Mouse (Mus musculus) cortical plate, adult 2 months (tissue): ENCODE results near the gene Tekt2. TPM values are rescaled to one million over a fixed set of nuclear protein-coding genes. Genes with fewer than 3 reads are reported as not detected.

Experiments
- H3K27ac ChIP-seq: fragments of 200-500 bp; 2 replicates; pipeline ENCODE4 v1.5.1; 2012; ENCODE audit warnings: low read length, control low read depth, inconsistent platforms; ENCODE audit not compliant: insufficient read depth
- H3K4me1 ChIP-seq: fragments of 200-500 bp; 2 replicates; pipeline ENCODE4 v1.6.1; 2011; ENCODE audit warnings: low read length; ENCODE audit not compliant: control insufficient read depth, insufficient read depth
- H3K4me3 ChIP-seq: fragments of 200-500 bp; 2 replicates; pipeline ENCODE4 v1.5.1; 2011; ENCODE audit warnings: mild to moderate bottlenecking, low read length, control low read depth; ENCODE audit not compliant: insufficient read depth
- CTCF ChIP-seq: fragments of 200-500 bp; IDR thresholded peaks from 2 replicates; pipeline ENCODE4 v1.5.1; 2011; ENCODE audit warnings: mild to moderate bottlenecking, control low read depth, low read length; ENCODE audit not compliant: insufficient read depth; ENCODE audit errors: extremely low read depth
- POLR2A ChIP-seq: fragments of 200-500 bp; IDR thresholded peaks from 2 replicates; pipeline ENCODE4 v1.6.1; 2011; ENCODE audit warnings: mild to moderate bottlenecking, low read length, control low read depth; ENCODE audit not compliant: insufficient read depth; ENCODE audit errors: extremely low read depth
- polyA plus RNA-seq: library from polyadenylated mRNA; depleted of rRNA; stranded (reverse); fragments of >200 nt; gene quantifications from 2 replicates; pipeline ENCODE4 v1.2.3, GENCODE M21; 2012

Tekt2 gene
- polyA plus RNA-seq, 1 experiment = 5.7 TPM

DNA sequence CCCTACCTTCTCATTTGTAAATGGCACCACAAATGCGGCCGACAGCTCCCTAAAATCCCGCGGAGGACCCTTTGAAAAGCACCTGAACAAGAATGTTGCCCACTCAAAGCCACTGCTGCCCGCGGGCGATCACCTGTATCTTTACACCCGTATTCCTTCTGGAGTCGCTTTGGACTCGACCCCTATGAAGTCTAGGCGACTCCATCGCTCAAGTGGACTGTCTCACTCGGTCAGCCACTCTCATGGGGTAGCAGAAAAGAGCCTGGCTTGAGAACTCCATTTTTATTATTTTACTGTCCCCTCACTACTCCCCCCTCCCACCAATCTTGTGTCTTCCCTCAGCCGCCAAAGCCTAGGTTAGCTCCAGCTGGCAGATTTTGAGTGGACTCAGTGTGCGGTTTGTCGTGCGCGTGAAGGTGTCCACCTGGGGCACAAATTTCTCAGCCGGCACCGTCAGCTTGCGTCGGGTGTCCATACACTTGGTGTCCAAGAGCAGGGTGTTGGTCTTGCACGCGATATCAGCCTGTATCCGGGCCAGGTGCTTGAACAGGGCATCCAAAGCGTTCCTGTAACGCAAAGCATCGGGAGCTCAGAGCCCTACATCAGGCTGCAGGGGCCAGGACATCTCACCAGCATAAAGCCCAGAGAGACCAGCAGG is 3.5 kb downstream of the Tekt2 start:
- TF ChIP-seq CTCF (no peak), POLR2A (no peak)
- Histone ChIP-seq H3K4me1 (no peaks in the 10 kb centered on the region; the same call in 1 of the 2 replicates), H3K4me3 (peak overlapping the region; percentile 48; the same call in 1 of the 2 replicates), H3K27ac (no peak overlapping the region)

DNA sequence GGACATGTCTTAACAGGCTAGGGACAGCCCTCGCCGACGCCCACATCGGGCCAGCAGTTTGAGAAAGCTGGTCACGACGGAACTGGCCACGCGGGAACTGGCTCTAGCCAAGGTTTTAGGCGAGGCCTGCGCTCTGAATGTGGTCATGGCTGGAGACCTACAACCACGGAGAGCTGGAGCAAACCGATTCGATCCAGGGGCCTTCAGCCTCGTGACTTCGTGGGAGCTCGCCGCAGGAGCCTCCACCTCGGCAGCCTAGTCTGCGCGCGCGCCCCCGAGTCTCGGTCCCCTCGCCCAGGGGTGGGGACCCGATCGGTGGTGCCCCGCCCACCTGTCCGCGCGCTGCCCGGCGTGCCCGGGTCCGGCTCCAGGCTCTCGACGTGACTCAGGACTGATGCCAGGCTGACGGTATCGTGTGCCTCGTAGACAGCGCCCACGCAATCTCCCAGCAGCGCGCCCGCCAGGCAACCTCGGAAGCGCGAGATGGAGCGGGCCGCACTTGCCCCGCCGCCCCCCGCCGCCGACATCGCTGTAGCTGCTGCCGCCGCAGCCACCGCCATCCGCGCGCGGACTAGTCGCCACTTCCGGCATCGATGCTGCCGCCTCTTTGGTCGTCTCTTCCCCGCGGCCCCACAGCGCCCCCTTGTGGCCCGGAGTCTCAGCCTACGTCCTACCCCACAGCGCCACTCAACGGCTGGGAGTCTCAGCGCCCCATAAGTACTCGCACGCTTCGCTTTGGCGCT is 4.2 kb downstream of the Tekt2 start, which contains the start of gene Adprhl2:
Gene Adprhl2, minus strand, starts transcription at position 593 of the 743 bp plus-strand sequence.
- Histone ChIP-seq H3K27ac (no peak within 1 kb of the TSS), H3K4me1 (no peaks in the 10 kb centered on the region; the same call in 1 of the 2 replicates), H3K4me3 (peak within 1 kb of the TSS; percentile 48)
- TF ChIP-seq POLR2A (peak; percentile 63), CTCF (peak; percentile 99)

DNA sequence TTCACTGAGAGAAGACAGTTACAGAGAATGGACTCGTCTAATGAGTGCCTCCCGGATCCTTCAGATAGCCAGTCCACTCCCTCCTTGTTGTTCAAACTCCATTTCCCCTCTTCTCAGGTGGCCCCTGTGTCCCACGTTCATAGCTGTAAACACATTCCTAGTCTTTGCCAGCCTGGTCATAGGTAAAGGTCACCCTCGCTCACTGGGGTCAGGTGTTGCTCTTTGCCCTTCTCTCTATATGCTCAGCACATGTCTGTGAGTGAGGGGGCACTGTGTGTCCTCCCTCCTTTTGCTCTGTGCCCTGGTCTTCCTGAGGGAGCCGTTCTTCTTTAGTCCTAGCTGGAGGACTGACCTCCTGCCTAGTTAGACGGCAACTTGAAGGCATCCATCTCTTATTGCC is 5.7 kb downstream of the Tekt2 start:
- no peak overlapping the region for H3K4me3 ChIP-seq
- H3K27ac ChIP-seq = no peak overlapping the region
- H3K4me1 ChIP-seq = no peaks in the 10 kb centered on the region; the same call in 1 of the 2 replicates
- TF ChIP-seq CTCF = no peak
- TF ChIP-seq POLR2A = no peak

DNA sequence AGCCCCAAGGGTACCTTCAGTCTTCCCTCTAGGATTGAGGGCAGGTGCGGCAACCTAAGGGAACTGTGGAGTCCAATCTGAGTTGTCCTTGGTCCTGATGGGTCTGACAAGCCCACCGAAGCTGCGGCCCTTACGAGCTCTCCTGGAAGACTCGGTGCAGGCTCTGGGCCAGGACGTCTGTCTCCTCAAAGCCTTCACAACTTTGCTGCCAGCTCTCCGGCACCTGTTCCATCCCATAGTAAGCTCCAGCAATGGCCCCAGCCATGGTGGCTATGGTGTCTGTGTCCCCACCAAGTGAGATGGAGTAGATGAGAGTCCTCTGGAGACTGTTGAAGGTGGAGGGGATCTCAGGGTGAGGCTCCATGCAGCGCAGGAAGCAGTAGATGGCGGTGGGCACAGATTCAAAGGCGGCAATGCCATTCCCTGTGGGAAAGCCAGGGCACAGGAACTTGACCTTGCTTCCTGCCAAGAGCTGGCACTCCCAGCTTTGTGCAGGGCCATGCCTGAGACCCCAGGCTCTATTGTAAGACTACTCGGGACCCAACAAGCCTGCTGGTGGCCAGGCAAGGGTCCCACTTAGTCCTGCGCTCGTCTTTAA is 8.9 kb downstream of the Tekt2 start:
- no peaks in the 10 kb centered on the region; the same call in 1 of the 2 replicates for H3K4me1 ChIP-seq
- no peak for TF ChIP-seq POLR2A
- H3K27ac ChIP-seq = no peak overlapping the region

DNA sequence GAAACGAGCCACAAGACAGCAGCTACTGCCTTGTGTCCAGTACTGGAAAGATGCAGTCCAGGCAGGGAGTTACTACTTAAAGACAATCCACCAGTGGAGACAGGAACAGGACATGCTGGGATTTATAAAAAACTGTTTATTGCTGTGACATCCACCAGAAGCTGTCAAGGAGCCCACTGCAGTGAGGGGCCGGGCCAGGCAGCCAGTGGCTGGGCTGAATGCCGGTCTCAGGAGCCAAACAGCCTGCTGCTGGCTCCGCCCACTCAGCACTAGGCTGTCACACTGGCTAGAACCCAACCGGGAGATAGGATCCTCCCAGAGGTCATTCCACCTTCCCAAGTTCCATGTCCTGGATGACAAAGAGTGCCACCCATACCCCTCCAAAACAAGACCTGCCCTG is 9.6 kb downstream of the Tekt2 start:
- TF ChIP-seq CTCF (no peak), POLR2A (no peak)
- no peaks in the 10 kb centered on the region; the same call in 1 of the 2 replicates for H3K4me1 ChIP-seq
- H3K4me3 ChIP-seq = no peak overlapping the region
- no peak overlapping the region for H3K27ac ChIP-seq

More for the DNA sequence above, 8.9 kb downstream of the Tekt2 start:
- no peak overlapping the region for H3K4me3 ChIP-seq

DNA sequence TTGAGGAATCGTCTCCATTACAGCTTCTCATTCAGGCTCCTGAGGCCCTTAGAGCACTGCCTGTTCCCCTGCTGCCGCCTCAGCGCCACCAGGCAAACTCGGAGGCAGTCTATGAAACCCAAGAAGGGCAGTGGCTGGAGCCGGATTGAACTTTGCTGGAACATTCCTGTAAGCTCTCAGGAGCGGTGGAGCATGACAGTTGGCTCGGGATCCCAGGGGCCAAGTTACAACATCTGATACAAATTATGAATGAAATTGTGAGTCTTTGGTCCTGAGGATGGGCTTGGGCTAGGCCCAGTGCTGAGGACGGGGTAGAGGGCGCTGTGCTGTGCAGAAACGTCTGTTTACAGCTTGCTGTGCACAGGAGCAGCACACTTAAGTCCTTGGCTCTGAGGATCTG is 11.1 kb downstream of the Tekt2 start:
- TF ChIP-seq CTCF (no peak), POLR2A (no peak)

DNA sequence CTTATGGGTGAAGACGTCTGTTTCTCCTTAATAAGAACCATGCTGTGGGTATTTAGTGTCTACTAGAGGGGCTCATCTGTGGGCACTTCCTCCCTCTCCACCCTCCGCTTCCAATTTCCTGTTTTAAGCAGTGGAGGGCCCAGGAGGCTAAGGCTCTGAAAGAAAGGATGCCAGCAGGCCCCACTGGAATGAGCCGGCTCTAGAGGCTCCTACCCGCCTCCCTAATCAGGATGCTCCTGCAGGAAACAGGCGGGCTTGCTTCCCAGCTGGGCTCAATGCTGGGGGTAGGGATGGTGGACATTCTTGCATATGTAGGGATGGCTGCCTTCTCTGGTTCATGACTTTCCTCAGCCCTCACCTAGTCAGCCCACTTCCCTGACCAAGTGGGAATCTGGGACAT is 12.3 kb downstream of the Tekt2 start:
- TF ChIP-seq POLR2A (no peak), CTCF (no peak)
- Histone ChIP-seq H3K4me3 (no peak overlapping the region), H3K4me1 (no peaks in the 10 kb centered on the region), H3K27ac (no peak overlapping the region)

More for the DNA sequence above, 11.1 kb downstream of the Tekt2 start:
- H3K4me3 ChIP-seq = no peak overlapping the region
- no peaks in the 10 kb centered on the region for H3K4me1 ChIP-seq
- H3K27ac ChIP-seq = no peak overlapping the region

DNA sequence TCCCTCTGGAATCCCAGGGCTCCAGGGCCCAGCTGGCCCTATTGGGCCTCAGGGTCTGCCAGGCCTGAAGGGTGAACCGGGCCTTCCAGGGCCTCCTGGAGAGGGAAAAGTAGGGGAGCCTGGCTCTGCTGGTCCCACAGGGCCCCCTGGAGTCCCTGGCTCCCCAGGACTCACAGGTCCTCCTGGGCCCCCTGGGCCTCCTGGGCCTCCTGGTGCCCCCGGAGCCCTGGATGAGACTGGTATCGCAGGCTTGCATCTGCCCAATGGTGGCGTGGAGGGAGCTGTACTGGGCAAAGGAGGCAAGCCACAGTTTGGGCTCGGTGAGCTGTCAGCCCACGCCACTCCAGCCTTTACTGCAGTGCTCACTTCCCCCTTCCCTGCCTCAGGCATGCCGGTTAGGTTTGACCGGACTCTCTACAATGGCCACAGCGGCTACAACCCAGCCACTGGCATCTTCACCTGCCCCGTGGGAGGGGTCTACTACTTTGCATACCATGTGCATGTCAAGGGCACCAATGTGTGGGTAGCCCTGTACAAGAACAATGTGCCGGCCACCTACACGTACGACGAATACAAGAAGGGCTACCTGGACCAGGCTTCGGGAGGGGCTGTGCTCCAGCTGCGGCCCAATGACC is 13.8 kb downstream of the Tekt2 start:
- TF ChIP-seq CTCF (no peak), POLR2A (no peak)
- Histone ChIP-seq H3K4me1 (no peaks in the 10 kb centered on the region), H3K27ac (no peak overlapping the region), H3K4me3 (no peak overlapping the region)

DNA sequence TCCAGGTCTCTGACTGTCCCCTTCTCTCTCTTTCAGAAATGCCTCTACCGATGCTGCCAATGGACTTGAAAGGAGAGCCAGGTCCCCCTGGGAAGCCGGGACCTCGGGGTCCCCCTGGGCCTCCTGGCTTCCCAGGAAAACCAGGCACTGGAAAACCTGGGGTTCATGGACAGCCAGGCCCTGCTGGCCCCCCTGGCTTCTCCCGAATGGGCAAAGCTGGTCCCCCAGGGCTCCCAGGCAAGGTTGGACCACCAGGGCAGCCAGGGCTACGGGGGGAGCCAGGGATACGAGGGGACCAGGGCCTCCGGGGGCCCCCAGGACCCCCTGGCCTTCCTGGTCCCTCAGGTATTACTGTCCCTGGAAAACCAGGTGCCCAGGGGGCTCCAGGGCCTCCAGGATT is 15.1 kb downstream of the Tekt2 start:
- no peak overlapping the region for H3K4me3 ChIP-seq
- H3K27ac ChIP-seq = no peak overlapping the region
- no peak for TF ChIP-seq CTCF
- TF ChIP-seq POLR2A = no peak
- no peaks in the 10 kb centered on the region for H3K4me1 ChIP-seq
